Mouse (Mus musculus) small intestine, adult 2 months (tissue): Measurements from ENCODE around the gene Rnf181.

ENCODE experiments used
- CTCF ChIP-seq: fragments of 200-500 bp; IDR thresholded peaks from 2 replicates; pipeline ENCODE4 v1.5.1; 2012; ENCODE audit warnings: low read depth, mild to moderate bottlenecking, control low read depth, inconsistent platforms, low read length, moderate library complexity, mixed read lengths; ENCODE audit not compliant: insufficient replicate concordance, insufficient read length; ENCODE audit errors: extremely low read depth
- POLR2A ChIP-seq: fragments of 200-500 bp; IDR thresholded peaks from 2 replicates; pipeline ENCODE4 v1.6.1; 2012; ENCODE audit warnings: low read depth, mild to moderate bottlenecking, control low read depth, inconsistent platforms, low read length, moderate library complexity

- no peak for TF ChIP-seq POLR2A
- no peak for TF ChIP-seq CTCF
These were observed 16.5 kb downstream of the Rnf181 start for GRCm38 (mm10) chr6:72350214-72350613.
